Mouse (Mus musculus): ENCODE measurements around the gene BC004004.

The BC004004 gene

GRCm38 (mm10) chr17:29346496-29347125, 78.0 kb downstream of the BC004004 start:
- no peak for DNase-seq (ENCODE audit: low read depth, low spot score)

GRCm38 (mm10) chr17:29347126-29347644, 78.6 kb downstream of the BC004004 start:
- peak; percentile 47 for DNase-seq (ENCODE audit: low read depth, low spot score)

- peak; percentile 100 for DNase-seq (ENCODE audit: low read depth, low spot score)
Observed at GRCm38 (mm10) chr17:29347645-29348256, 79.2 kb downstream of the BC004004 start, which contains the start of gene Mtch1. TSS of gene Mtch1 (minus strand) at chr17:29347934.

GRCm38 (mm10) chr17:29348996-29349395, 80.4 kb downstream of the BC004004 start:
- no peak for DNase-seq (ENCODE audit: low read depth, low spot score)

GRCm38 (mm10) chr17:29351056-29351455, 82.5 kb downstream of the BC004004 start:
- peak; percentile 75 for DNase-seq (ENCODE audit: low read depth, low spot score)

GRCm38 (mm10) chr17:29355461-29355840, 86.9 kb downstream of the BC004004 start:
- no peak for DNase-seq (ENCODE audit: low read depth, low spot score)

GRCm38 (mm10) chr17:29355841-29356478, 87.4 kb downstream of the BC004004 start:
- peak; percentile 45 for DNase-seq (ENCODE audit: low read depth, low spot score)

GRCm38 (mm10) chr17:29356479-29356856, 87.9 kb downstream of the BC004004 start:
- peak; percentile 76 for DNase-seq (ENCODE audit: low read depth, low spot score)

- no peak for DNase-seq (ENCODE audit: low read depth, low spot score)
Observed at GRCm38 (mm10) chr17:29356882-29357281, 88.3 kb downstream of the BC004004 start.

GRCm38 (mm10) chr17:29358928-29359327, 90.3 kb downstream of the BC004004 start:
- DNase-seq (ENCODE audit: low read depth, low spot score) = no peak

GRCm38 (mm10) chr17:29360761-29361221, 92.2 kb downstream of the BC004004 start, which contains the start of gene Fgd2:
TSS of gene Fgd2 (plus strand) at chr17:29360914.
- peak; percentile 81 for DNase-seq (ENCODE audit: low read depth, low spot score)

- peak; percentile 67 for DNase-seq (ENCODE audit: low read depth, low spot score)
Observed at GRCm38 (mm10) chr17:29361982-29362691, 93.5 kb downstream of the BC004004 start.

GRCm38 (mm10) chr17:29363109-29363508, 94.5 kb downstream of the BC004004 start:
- no peak for DNase-seq (ENCODE audit: low read depth, low spot score)

Measured in ZHBTc4 (cell line).